Mouse (Mus musculus) kidney, adult 11 months (tissue): Measurements from ENCODE around the gene Mef2c.
A peak's percentile ranks its signal among the peaks of the same experiment; 100 is the strongest.

Experiments used
- DNase-seq: peaks from one replicate; pipeline ENCODE4 v3.0.0; 2022

Mef2c gene

GRCm38 (mm10) chr13:83524902-83525715, 21.3 kb downstream of the Mef2c start:
- no peak for DNase-seq

DNA sequence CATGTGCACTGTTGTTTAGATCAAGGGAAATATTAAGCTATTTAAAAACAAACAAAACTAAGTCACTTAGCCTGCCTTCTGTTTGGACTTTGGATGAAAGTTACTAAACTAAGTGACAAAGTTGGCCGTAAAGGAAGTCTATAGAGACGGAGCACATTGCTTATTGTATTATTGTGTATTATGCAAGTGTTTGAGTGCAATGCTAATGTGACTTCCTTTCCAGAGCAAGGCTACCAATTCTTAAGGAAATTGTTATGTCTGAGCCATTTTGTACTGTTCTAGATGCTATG, 21.8 kb downstream of the Mef2c start:
- no peak for DNase-seq

DNA sequence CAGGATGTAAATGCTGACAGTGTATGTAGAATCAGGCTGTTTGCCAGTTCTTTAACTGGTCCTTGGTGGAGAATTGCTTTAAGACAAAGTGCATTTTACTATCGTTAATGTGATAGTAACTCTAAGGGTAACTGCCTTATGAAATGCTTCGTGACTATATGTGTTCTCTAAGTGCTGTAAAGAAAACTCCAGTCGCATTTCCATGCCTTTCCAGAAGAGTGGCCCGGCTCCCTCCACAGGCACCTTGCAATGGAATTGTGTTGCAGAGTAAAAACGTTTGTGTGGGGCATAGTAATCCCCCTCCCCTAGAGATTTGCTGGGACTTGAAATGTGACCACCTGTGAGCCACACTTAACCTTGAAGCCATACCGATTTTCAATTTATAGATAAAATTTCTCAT, 22.2 kb downstream of the Mef2c start:
- DNase-seq: no peak

GRCm38 (mm10) chr13:83527921-83528320, 24.1 kb downstream of the Mef2c start:
- DNase-seq: no peak

- no peak for DNase-seq
These were observed 26.0 kb downstream of the Mef2c start for GRCm38 (mm10) chr13:83529729-83530314.

DNA sequence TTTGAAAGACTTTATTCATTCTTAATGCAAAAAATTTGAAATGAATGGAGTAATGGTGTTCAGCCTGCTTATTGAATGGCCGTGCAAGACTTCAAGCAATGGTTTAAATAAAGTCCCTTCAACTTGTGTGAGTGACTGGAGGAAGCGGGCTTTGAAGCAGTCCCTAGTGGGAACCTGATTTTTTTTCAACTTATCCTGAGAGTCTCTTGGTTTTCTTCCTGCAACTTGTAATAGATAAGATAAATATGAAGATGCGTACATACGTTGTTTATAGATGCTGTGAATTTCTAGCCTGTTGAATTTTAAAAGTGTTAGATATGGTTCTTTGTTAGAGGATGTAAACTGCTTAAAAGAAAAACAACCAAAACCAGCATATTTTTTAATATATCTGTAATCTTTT, 27.1 kb downstream of the Mef2c start:
- DNase-seq: no peak

DNA sequence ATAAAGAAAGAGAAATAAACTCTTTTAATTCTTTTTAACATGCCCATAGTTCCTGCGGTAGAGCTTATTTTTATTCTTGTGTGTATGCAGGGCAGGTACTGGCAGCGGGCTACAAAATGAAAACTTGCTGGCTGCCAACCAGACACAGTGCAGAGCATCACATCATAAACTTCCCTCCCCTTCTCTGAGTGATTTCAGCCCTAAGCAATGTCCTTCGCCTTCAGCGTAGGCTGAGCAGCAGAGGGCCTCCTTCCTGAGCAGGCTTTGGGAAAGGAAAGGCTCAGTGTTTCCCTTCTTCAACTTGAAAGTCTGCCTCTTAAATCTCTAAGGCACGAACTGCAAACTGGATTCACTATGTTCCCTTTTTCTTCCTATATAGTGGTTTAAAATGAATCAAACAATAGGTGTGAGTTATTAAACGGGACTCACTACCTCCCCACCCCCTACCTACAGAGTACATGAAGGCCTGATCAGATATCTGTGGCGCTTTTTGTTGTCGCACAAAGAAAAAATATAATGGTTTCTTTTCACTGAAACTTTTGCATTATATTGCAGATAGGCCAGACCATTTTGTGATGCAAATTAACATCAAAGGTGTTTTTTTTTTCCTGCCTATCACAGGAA, 28.2 kb downstream of the Mef2c start:
- peak; percentile 14 for DNase-seq

- no peak for DNase-seq
These were observed 32.5 kb downstream of the Mef2c start for GRCm38 (mm10) chr13:83536361-83536760.

GRCm38 (mm10) chr13:83537163-83537562, 33.3 kb downstream of the Mef2c start:
- DNase-seq: no peak

DNA sequence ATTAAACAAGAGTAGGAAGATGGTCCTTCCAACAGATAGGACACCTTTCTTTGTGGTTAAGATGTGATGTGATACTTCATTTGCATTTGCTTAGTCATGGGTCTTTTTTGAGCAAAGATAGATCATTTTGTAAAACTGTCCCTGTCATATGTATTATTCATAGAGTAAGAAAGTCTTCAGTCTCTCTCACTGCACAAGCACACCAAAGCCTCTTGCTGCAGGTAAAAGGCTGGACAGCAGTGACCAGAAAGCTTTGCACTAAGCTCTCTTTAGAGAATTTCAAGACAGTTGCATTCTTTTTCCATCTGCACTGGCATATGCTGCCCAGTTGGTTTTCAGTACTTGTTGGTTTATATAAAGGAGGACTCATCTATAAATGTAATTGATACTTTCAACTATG, 36.1 kb downstream of the Mef2c start:
- DNase-seq: no peak

GRCm38 (mm10) chr13:83542666-83543065, 38.8 kb downstream of the Mef2c start:
- DNase-seq: no peak

DNA sequence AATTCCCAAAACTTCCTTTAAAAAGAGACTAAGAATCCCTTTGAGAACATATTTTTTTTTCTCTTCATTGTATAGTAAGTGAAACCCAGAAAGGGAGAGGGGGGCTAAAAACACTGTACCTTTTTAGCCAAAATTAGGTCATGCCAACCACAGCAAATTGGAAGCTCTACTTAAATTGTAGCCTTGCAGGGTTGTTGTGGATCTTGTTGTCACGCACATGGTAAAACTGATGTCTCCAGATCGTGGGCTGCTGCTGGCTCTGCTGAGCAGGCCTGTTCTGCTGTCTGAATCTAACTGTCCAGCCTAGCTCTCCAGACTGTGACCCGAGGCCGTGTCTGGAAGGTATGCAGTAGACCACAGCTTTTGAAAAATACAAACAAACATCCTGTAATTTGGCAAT, 40.9 kb downstream of the Mef2c start:
- no peak for DNase-seq

- no peak for DNase-seq
These were observed 43.0 kb downstream of the Mef2c start for GRCm38 (mm10) chr13:83546876-83547275.

DNA sequence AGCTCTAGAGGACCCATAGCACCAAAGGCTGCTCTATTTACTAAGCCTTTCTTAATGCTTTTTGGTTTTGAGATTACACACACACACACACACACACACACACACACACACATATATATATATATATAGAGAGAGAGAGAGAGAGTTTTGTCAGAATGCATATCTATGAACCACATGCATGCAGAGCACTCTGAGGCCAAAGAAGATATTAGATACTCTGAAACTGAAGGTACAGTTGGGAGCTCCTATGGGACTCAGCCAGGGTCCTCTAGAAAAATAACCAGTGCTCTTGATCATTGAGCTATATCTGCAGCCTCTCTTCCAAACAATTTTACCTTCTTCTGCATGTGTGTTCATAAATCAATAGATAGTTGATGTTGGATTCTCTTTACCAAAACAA, 47.4 kb downstream of the Mef2c start:
- no peak for DNase-seq

DNA sequence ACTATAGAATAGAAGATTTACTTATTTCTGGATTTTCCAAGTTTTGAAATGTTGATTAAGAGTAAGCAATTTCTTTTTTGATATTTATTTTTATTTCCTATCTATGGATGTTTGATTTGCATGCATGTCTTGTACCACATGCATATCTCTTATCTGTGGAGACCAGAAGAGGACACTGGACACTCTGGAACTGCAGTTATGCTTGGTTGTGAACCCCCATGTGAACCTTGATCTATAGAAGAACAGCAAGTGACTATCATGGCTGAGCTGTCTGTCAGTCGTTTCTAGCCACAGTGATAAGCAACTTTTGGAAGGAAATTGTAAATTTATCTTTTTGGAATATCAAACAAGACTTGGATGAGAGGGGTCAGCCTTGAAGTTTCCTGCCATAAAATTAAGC, 48.2 kb downstream of the Mef2c start:
- DNase-seq: no peak

DNA sequence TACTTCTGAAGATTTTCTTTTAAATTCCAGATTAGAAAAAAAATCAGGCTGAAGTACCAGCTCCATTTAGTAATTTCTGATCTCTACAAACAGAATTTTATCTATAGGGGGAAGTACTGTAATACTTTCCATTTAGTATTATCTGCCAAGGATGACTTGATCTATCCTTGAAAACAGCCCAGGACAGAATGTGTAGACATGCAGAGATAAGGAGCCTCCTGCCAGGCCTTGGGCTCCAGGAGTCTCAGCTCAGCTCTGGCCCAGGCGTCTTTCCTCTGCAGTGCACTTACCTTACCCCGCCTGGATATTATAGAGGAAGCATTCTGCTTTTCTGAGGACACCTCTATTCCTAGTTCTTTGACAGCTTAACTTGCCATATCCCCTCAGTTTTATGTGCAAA, 59.4 kb downstream of the Mef2c start:
- no peak for DNase-seq

GRCm38 (mm10) chr13:83565732-83566131, 61.9 kb downstream of the Mef2c start:
- peak; percentile 5 for DNase-seq

GRCm38 (mm10) chr13:83566180-83566579, 62.3 kb downstream of the Mef2c start:
- DNase-seq: peak; percentile 23

GRCm38 (mm10) chr13:83566834-83567534, 63.1 kb downstream of the Mef2c start:
- no peak for DNase-seq

DNA sequence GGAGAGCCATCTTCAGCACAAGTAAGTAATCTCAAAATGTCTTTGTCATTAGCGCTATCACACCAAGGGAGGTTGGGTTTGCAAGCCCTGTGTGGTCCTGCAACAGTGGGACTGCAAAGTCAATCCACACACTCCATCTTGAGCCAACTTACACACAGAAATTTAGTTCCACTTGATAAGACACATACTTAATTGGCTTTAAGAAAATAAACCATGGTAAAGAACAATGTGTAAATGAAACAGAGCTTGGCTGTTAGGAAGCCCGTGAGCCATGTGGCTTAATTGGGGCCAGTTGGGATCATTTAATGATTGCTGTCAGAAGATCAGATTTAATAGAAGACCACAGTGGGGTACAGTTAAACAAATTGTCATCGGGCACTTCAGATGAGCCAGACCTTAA, 63.8 kb downstream of the Mef2c start:
- no peak for DNase-seq

DNA sequence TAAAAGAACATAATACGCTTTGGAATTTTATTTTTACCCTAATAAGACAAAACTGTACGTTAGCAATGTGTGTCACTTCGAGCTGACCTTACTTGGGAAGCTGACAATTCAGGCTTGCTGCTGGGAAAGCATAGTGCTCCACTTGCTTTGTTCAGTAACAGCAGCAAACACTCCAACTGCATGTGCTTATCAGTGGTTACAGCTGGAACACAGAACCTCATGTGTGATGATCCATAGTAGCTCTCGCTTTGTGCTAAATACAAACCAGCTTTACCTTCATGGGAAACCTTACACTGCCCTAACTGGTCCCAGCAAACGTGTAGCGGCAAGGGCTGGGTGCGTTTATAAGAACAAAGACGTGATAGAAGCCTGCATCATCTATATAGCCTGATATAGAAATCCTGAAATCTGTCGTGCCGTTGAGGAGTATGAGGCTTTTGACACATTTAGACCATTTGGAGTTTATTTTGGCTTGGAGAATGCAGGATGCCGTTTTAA, 65.0 kb downstream of the Mef2c start:
- DNase-seq: no peak

DNA sequence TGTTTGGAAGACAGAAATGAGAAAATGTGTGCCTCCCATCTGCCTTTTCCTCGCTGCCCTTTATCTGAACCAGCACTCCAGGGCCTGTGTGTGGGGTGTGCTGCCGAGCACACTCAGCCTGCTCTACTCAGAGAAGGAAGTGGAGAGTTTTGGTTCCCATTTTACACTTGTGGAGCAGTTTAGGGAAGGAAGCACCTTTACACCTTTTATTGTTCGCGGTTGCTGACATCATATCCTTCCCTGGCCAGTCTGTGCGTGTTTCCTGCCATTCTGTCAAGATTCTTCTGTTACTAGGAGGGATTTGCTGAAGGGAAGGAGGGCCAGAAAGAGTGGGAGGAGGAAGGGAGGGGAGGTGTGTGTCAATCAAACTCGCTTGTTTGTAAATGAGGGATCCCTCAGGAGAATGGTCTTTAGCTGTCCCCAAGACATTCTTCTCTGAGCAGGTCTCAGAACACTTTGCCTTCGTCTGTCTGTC, 68.2 kb downstream of the Mef2c start:
- peak; percentile 68 for DNase-seq

DNA sequence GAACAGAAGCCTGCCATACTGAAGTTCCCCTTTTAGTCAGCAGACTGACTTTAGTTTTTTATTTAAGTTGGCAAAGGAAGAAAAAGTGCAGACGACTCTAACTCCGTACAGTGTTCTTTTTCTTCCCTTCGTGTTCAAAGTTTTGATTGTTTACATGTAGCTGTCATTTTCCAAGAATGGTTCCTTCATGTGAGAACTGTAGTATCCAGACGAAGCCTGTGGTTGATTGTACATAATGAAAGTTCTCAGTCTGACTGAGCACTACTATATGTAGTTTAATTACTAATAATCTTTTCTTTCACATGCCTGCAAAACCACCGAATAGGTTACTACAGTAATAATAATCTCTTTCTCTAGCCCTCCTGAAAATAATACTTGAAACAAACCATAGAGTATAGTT, 68.6 kb downstream of the Mef2c start:
- no peak for DNase-seq

DNA sequence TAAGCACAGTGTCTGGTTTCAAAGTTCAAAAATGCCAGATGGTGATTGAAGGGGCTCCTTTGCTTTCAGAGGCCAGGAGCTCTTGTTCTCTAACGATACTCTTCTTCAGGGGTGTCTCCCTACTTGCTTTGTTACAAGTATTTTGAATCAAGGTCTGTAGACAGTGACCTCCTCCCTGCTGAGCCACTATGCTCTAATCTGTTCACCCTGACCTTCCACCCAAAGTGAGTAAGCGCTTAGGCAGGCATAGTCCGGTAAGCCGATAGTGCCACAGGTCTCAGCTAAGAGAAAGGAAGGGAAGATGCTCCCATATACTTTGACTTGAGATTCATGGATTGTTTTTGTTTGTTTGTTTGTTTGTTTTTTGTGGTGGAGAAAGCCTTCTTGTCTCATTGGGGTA, 69.5 kb downstream of the Mef2c start:
- no peak for DNase-seq
